Mouse (Mus musculus) left cerebral cortex, adult 6 months (tissue): Measurements from ENCODE around the gene Pdrg1. TPM values are rescaled to one million over a fixed set of nuclear protein-coding genes. Genes with fewer than 3 reads are reported as not detected.

Experiments
- long read RNA-seq, 2 experiments: library from polyadenylated mRNA; unstranded; transcript quantifications; one replicate each; pipeline ENCODE4 v2.0.0; 2019 to 2020
- polyA plus RNA-seq: library from polyadenylated mRNA; unstranded; fragments of <200 nt; fragmentation: Nextera tagmentation; gene quantifications from 2 replicates; pipeline ENCODE4 v1.2.3, GENCODE M21; 2021

The Pdrg1 gene
- 51.4 and 81.6 TPM in 2 replicates for polyA plus RNA-seq
- long read RNA-seq, experiment 1, transcript Pdrg1-201 (5 exons, 1,273 nt) = major isoform, 166 of 196 reads
- long read RNA-seq, experiment 1, partial matches to known transcripts = 2 of 196 reads
- long read RNA-seq, experiment 1, other reads (novel, unspliced or antisense) = 24 of 196 reads
- long read RNA-seq, experiment 2, transcript Pdrg1-201 (5 exons, 1,273 nt) = major isoform, 82 of 93 reads
- long read RNA-seq, experiment 2, partial matches to known transcripts = 2 of 93 reads
- long read RNA-seq, experiment 2, other reads (novel, unspliced or antisense) = 8 of 93 reads

DNA sequence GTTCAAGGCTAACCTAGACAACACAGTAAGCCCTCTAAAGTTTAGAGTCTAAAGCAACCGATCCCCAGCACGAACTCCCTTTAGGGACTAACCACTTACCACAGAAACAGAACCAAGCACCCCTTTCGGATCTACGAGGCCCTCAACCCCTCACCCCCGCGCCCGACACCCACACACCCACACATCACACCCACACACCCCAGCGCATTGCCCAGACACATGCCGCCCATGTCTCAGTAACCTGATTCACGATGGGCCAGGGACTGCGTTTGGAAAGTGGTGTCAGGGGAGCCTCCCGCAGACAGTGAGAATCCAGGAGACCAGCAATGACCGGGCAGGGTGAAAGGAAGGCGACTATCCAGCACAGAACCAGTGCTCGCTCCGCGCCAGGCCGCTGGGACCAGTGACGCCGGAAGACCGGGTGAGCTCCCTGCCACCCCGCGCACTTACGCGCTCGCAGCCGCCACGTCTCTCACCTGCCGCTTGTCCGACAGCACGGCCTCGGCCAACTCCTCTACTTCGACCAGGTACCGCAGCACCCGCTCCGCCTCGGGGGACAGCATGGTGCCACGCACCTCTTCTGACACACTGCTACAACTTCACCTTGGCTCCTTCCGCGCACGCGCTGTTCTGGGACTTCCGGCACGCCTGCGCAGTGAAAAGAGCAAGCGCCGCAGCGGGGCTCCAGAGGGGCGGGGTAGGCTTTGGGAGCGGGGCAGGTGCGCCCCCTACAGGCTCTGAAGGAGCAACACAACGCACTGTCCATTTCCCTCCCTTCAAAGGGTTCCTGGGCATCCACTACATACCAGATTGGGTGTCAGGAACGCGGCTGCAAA, at the start of gene Pdrg1:
TSS of gene Pdrg1 (minus strand) at position 670 of the 836 bp plus-strand sequence.

DNA sequence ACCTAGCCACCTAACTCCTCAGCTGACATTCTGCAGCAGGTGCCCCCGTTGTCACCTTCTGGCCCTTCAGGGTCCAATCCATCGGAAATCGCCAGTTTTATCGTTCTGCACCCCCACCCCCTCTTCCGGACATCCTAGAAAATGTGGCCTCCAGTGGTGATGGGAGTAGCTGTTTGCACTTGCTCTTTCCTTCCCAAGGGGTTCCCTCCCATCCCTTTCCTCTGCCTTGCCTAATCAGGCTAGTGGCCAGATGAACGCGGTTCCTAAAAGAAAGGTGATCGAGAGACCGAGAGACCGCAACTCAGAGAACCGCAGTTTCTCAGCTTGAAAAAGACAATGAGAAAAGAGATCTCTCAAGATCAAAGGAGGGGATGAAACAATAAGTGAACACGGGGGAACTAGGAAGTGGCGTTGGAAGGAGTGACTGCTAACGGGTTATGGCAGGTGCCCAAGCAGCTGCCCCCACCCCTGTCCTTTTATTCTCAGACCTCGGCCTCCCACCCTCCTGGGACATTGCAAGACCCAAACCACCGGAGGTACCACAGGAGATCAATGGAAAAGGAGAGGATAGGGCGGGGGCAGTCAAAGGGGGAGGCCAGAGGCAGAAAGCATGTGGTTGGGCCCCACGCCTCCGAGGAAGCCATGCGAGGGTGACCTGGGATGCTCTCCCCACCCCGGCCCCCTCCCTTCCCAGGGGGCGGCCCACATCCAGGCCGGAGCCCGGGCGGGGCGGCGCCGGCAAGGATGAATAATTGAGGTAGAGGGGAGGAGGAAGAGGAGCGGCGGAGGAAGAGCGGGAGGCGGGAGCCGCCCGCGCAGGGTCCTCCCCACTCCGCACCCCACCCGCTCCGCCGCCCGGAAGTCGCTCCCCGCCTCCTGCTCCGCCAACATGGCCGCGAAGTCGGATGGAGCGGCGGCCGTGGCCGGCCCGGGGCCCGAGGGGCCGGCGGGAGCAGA, 16.2 kb upstream of the Pdrg1 start, which contains the start of gene Xkr7:
TSS of gene Xkr7 (plus strand) at position 727 of the 957 bp plus-strand sequence.

DNA sequence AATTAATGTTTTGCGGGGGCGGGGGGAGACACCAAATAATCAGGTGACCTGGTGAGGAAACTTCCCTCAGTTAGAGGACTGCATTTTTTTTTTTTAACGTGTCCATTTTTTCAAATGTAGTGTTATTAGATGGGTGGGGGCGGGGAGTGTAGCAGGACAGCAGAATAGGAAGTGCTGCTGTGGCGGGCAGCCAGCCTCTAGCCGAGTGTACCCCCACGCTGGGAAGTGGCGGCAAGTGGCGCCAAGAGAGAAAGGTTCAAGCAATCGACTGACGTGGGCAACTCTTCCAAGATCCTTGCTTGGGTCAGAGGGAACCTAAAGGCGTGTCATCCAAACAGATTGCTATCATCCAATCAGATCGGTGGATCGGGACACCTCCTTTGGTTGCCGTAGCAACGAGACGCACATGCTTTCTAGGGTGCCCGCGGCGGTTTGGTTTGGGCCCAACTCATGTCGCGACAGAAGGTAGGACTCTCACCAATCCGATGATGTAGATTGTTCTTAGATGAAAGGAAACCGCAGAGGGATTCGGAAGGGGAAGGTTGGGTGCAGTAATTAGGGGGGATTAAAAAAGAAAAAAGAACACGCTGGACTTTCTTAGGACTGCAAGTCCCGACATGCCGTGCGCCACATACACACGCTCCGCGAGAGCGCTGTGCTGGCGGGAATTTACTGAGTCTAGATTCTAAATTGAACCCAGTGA, 53.0 kb downstream of the Pdrg1 start, which contains the start of gene Ttll9:
TSS of gene Ttll9 (plus strand) at position 395 of the 703 bp plus-strand sequence.

Other genes starting within 250 kb of the Pdrg1 start
- 145 and 169 TPM in 2 replicates for gene Bcl2l1, start 183.7 kb downstream of the Pdrg1 start, polyA plus RNA-seq
- gene Tpx2, start 167.5 kb downstream of the Pdrg1 start, polyA plus RNA-seq = 0.74 and 1.2 TPM in 2 replicates
- not detected in 2 replicates for gene Mylk2, start 104.1 kb downstream of the Pdrg1 start, polyA plus RNA-seq
- 0.68 and 0.96 TPM in 2 replicates for gene Foxs1, start 82.2 kb downstream of the Pdrg1 start, polyA plus RNA-seq
- gene Dusp15, start 63.7 kb downstream of the Pdrg1 start, polyA plus RNA-seq = 13.1 and 17.5 TPM in 2 replicates
- 0.94 and 0.98 TPM in 2 replicates for gene Ttll9, start 52.9 kb downstream of the Pdrg1 start, polyA plus RNA-seq
- 0.16 and 0.21 TPM in 2 replicates for gene Xkr7, start 16.4 kb upstream of the Pdrg1 start, polyA plus RNA-seq
- 0.26 and 0.44 TPM in 2 replicates for gene Ccm2l, start 50.5 kb upstream of the Pdrg1 start, polyA plus RNA-seq
- 1.6 and 2.4 TPM in 2 replicates for gene Hck, start 93.0 kb upstream of the Pdrg1 start, polyA plus RNA-seq
- gene Tm9sf4, start 145.9 kb upstream of the Pdrg1 start, polyA plus RNA-seq = 53.1 and 56.6 TPM in 2 replicates
- 17.7 and 21.5 TPM in 2 replicates for gene Tspyl3, start 210.0 kb upstream of the Pdrg1 start, polyA plus RNA-seq
- gene Plagl2, start 226.0 kb upstream of the Pdrg1 start, polyA plus RNA-seq = 1.2 and 1.6 TPM in 2 replicates
- 1.2 and 1.5 TPM in 2 replicates for gene Pofut1, start 226.1 kb upstream of the Pdrg1 start, polyA plus RNA-seq